Mouse (Mus musculus) intestine, postnatal 0 days (tissue): ENCODE results near the gene Gm7168. TPM values are rescaled to one million over a fixed set of nuclear protein-coding genes. Genes with fewer than 3 reads are reported as not detected.
"Not testable (repeated sequence)": the region's sequence is repeated elsewhere in the genome, so short reads cannot be mapped to it uniquely, and the experiment has no call there.

ENCODE experiments used
- ATAC-seq: fragments of 200-750 bp; cut with Nextera tagmentation; 2 replicates; pipeline ENCODE4 v1.8.0; 2017; ENCODE audit warnings: mild to moderate bottlenecking, moderate TSS enrichment, moderate library complexity
- H3K27ac ChIP-seq: fragments of 300-500 bp; sonication (generic); 2 replicates; pipeline ENCODE4 v1.5.1; 2014; ENCODE audit warnings: mild to moderate bottlenecking, low read depth, low read length, moderate library complexity
- H3K27me3 ChIP-seq: fragments of 300-500 bp; sonication (generic); replicated peaks from 2 replicates; pipeline ENCODE4 v1.6.1; 2014; ENCODE audit warnings: low read length, mixed read lengths; ENCODE audit not compliant: control insufficient read depth, insufficient read depth
- H3K36me3 ChIP-seq: fragments of 300-500 bp; sonication (generic); 2 replicates; pipeline ENCODE4 v1.6.1; 2014; ENCODE audit warnings: mild to moderate bottlenecking, moderate library complexity; ENCODE audit not compliant: control insufficient read depth, insufficient read depth
- H3K4me1 ChIP-seq: fragments of 300-500 bp; sonication (generic); replicated peaks from 2 replicates; pipeline ENCODE4 v1.6.1; 2014; ENCODE audit warnings: antibody characterized with exemption, low read length, mixed read lengths; ENCODE audit not compliant: control insufficient read depth, insufficient read depth
- H3K4me2 ChIP-seq: fragments of 300-500 bp; sonication (generic); replicated peaks from 2 replicates; pipeline ENCODE4 v1.6.1; 2014; ENCODE audit warnings: low read depth, mild to moderate bottlenecking, moderate library complexity
- H3K4me3 ChIP-seq: fragments of 300-500 bp; sonication (generic); 2 replicates; pipeline ENCODE4 v1.5.1; 2014; ENCODE audit warnings: low read depth, low read length
- H3K9ac ChIP-seq: fragments of 300-500 bp; sonication (generic); 2 replicates; pipeline ENCODE4 v1.6.1; 2014; ENCODE audit warnings: mild to moderate bottlenecking, low read depth, low read length
- H3K9me3 ChIP-seq: fragments of 300-500 bp; sonication (generic); 2 replicates; pipeline ENCODE4 v1.6.1; 2016; ENCODE audit warnings: mixed run types; ENCODE audit not compliant: control insufficient read depth
- CTCF ChIP-seq: sonication (generic); IDR thresholded peaks from 2 replicates; pipeline ENCODE4 v1.5.1; 2016; ENCODE audit warnings: low read depth, mild to moderate bottlenecking, control low read depth, antibody characterized with exemption, moderate library complexity
- WGBS: fragments of 180-500 bp; shearing (Covaris S2); extraction: QIAGEN DNeasy Blood & Tissue Kit; methylation state at CpG from one replicate; pipeline ENCODE4 v1.1.7; 2014; 5-methylcytosine and 5-hydroxymethylcytosine counted together
- polyA plus RNA-seq: library from polyadenylated mRNA; unstranded; fragments of >200 nt; fragmentation: Nextera tagmentation; extraction: Ambion mirVana; gene quantifications from 2 replicates; pipeline ENCODE4 v1.2.1, GENCODE M21; 2015

Gene Gm7168
- polyA plus RNA-seq, result not detected in 2 replicates

- not testable (repeated sequence) for H3K4me1 ChIP-seq, H3K9ac ChIP-seq, H3K36me3 ChIP-seq, H3K27me3 ChIP-seq, H3K4me3 ChIP-seq, H3K4me2 ChIP-seq, H3K9me3 ChIP-seq, H3K27ac ChIP-seq, ATAC-seq
- WGBS, result 87% methylated on average over 1 of the region's 2 CpGs
Observed at GRCm38 (mm10) chr17:13948073-13948472, at the start of gene Gm7168. TSS of gene Gm7168 (plus strand) at chr17:13948373.

GRCm38 (mm10) chr17:13898838-13899237 lies 49.3 kb upstream of the Gm7168 start:
- no peak overlapping the region for H3K4me2 ChIP-seq
- TF ChIP-seq CTCF, result no peak
- WGBS, result 87% methylated on average over 17 of the region's 17 CpGs
- H3K9ac ChIP-seq, result no peak overlapping the region
- H3K27ac ChIP-seq, result no peak overlapping the region
- no peaks in the 10 kb centered on the region for H3K9me3 ChIP-seq
- H3K27me3 ChIP-seq, result no peaks in the 10 kb centered on the region
- no peaks in the 10 kb centered on the region for H3K4me1 ChIP-seq
- no peak overlapping the region for H3K4me3 ChIP-seq
- peaks cover 43% of the 10 kb centered on the region for H3K36me3 ChIP-seq
- no peak for ATAC-seq

GRCm38 (mm10) chr17:13899241-13899640 lies 48.9 kb upstream of the Gm7168 start:
- no peak for ATAC-seq
- H3K4me2 ChIP-seq, result no peak overlapping the region
- 84% methylated on average over 7 of the region's 7 CpGs for WGBS
- H3K4me1 ChIP-seq, result no peaks in the 10 kb centered on the region
- H3K27ac ChIP-seq, result no peak overlapping the region
- no peaks in the 10 kb centered on the region for H3K27me3 ChIP-seq
- no peak for TF ChIP-seq CTCF
- H3K4me3 ChIP-seq, result no peak overlapping the region
- H3K9ac ChIP-seq, result no peak overlapping the region
- peaks cover 47% of the 10 kb centered on the region for H3K36me3 ChIP-seq
- H3K9me3 ChIP-seq, result no peaks in the 10 kb centered on the region

GRCm38 (mm10) chr17:13903793-13904192 lies 44.4 kb upstream of the Gm7168 start:
- no peak for TF ChIP-seq CTCF
- Histone ChIP-seq H3K4me1 (no peaks in the 10 kb centered on the region), H3K36me3 (peaks cover 41% of the 10 kb centered on the region), H3K4me2 (no peak overlapping the region), H3K9me3 (no peaks in the 10 kb centered on the region), H3K27me3 (no peaks in the 10 kb centered on the region), H3K27ac (no peak overlapping the region), H3K4me3 (no peak overlapping the region), H3K9ac (no peak overlapping the region)
- no peak for ATAC-seq
- WGBS, result 85% methylated on average over 8 of the region's 8 CpGs

GRCm38 (mm10) chr17:13907082-13907481 lies 41.1 kb upstream of the Gm7168 start:
- TF ChIP-seq CTCF, result no peak
- no peak for ATAC-seq
- Histone ChIP-seq H3K36me3 (peaks cover 29% of the 10 kb centered on the region), H3K9me3 (no peaks in the 10 kb centered on the region), H3K4me3 (no peak overlapping the region), H3K27me3 (no peaks in the 10 kb centered on the region), H3K4me2 (no peak overlapping the region), H3K4me1 (no peaks in the 10 kb centered on the region), H3K9ac (no peak overlapping the region), H3K27ac (no peak overlapping the region)
- WGBS, result 79% methylated on average over 5 of the region's 5 CpGs

- no peaks in the 10 kb centered on the region for H3K27me3 ChIP-seq
Observed at GRCm38 (mm10) chr17:13907681-13908080, 40.5 kb upstream of the Gm7168 start.

GRCm38 (mm10) chr17:13913951-13914350 lies 34.2 kb upstream of the Gm7168 start:
- ATAC-seq, result no peak
- no peaks in the 10 kb centered on the region for H3K36me3 ChIP-seq
- no peak for TF ChIP-seq CTCF
- H3K4me3 ChIP-seq, result no peak overlapping the region
- H3K4me1 ChIP-seq, result no peaks in the 10 kb centered on the region
- no peak overlapping the region for H3K9ac ChIP-seq
- no peak overlapping the region for H3K27ac ChIP-seq
- H3K27me3 ChIP-seq, result no peaks in the 10 kb centered on the region
- 52% methylated on average over 4 of the region's 4 CpGs for WGBS
- no peak overlapping the region for H3K4me2 ChIP-seq
- no peaks in the 10 kb centered on the region for H3K9me3 ChIP-seq

More at GRCm38 (mm10) chr17:13907681-13908080, 40.5 kb upstream of the Gm7168 start:
- no peaks in the 10 kb centered on the region for H3K9me3 ChIP-seq
- H3K4me3 ChIP-seq, result no peak overlapping the region
- H3K36me3 ChIP-seq, result peaks cover 29% of the 10 kb centered on the region
- no peak for TF ChIP-seq CTCF
- no peak overlapping the region for H3K4me2 ChIP-seq
- WGBS, result 85% methylated on average over 1 of the region's 1 CpGs
- H3K27ac ChIP-seq, result no peak overlapping the region
- no peak for ATAC-seq
- no peaks in the 10 kb centered on the region for H3K4me1 ChIP-seq
- no peak overlapping the region for H3K9ac ChIP-seq
